Mouse (Mus musculus): ENCODE data around the gene Hypk.

DNA sequence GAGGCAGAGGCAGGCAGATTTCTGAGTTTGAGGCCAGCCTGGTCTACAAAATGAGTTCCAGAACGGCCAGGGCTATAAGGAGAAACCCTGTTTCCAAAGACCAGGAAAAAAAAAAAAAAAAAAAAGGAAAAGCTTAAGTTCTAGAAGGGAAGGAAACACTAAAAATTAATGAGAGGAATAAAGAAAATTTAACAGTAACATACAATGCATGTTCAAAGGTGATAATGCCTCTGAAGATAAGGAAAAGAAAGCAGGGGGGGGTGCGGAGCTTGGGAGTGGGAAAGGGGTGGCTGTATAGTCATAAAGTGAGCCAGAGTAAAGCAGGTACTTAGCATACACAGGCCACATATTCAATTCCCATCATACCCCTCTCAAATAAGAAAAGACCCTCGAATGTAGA lies 8.0 kb upstream of the Hypk start:
- TF ChIP-seq POLR2A (IDR thresholded peaks at IDR 0.05; ENCODE audit: borderline replicate concordance, extremely low read depth, insufficient read depth, insufficient read length, poor library complexity, severe bottlenecking) (no peak), CTCF (IDR thresholded peaks at IDR 0.05; ENCODE audit: borderline replicate concordance, extremely low read depth, insufficient read depth, insufficient read length) (no peak)

Data from brain, embryonic 14.5 days (tissue).